Mouse (Mus musculus): ENCODE results near the gene Rgs14.

- no peak for TF ChIP-seq GATA1 (IDR thresholded peaks at IDR 0.05; ENCODE audit: low read length)
- TF ChIP-seq TAL1 (IDR thresholded peaks at IDR 0.05; ENCODE audit: low read length): no peak
These were observed 28.6 kb downstream of the Rgs14 start, which contains the start of gene Slc34a1 for GRCm38 (mm10) chr13:55398088-55398487.
